Mouse (Mus musculus): ENCODE measurements at regions not wholly inside any gene's neighbourhood (a gene's known extent, or its start where the extent isn't known, plus 50 kb on each side); places are given as distances from the start of the nearest gene placed in this dataset.

GRCm38 (mm10) chr3:39372426-39372950 is 485.7 kb downstream of the Fat4 start:
- DNase-seq (ENCODE audit: low spot score in 2 of 2), result no peak

DNA sequence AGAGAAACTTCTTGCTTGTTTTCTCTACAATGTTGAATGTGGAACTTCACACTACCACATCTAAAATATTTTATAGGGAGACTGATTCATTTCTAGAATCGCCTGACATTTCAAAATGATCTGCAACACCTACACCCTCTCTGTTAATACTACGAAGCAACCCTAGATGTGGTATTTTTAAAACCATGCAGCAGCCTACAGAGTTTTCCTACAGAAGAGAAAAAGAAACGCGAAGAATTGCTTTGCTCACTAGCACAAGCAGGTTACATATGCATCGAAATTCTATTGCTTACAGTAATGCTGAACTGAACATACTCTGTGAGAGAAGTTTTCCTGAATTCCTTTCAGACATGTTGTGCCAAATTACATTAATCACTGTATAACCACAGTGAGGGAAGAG is 488.7 kb downstream of the Fat4 start:
- no peak for DNase-seq (ENCODE audit: low spot score in 2 of 2)

- DNase-seq (ENCODE audit: low spot score in 2 of 2), result no peak
Observed at GRCm38 (mm10) chr3:39388491-39388890, 501.8 kb downstream of the Fat4 start.

- DNase-seq (ENCODE audit: low spot score in 2 of 2), result no peak
Observed at GRCm38 (mm10) chr3:39390442-39390841, 503.7 kb downstream of the Fat4 start.

DNA sequence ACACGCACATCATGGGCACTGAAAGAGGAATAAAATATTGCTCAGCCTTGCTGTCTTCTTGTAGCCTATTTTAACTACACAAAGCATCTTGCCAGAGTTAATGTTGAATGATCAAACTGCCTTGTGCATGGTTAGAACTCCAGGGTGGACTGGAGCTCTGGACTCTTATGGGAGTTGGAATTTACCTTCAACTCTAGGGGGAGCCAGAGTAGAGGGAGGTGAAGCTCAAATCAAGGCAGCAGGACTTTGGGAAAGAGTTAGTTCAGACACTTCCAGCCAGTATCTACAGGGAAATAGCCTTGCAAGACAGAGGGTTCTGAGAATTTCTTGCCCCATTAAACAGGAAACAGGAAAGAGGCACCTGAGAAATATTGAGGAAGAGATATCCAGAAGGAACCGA is 505.3 kb downstream of the Fat4 start:
- no peak for DNase-seq (ENCODE audit: low spot score in 2 of 2)

DNA sequence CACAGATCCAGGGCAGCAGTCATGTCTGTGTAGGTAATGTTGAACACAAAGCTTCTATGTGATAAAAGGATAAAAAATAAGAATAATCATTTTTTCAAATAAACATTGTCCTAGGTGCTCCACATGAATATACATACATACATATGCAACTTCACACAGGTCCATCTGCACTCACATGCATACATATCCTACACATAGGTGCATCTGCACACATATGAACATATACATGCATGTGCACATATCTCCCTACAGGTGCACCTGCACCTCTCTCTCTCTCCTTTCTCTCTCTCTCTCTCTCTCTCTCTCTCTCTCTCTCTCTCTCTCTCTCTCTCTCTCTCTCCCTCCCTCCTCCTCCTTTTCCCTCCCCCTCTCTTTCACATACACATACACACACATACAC is 509.9 kb downstream of the Fat4 start:
- DNase-seq (ENCODE audit: low spot score in 2 of 2), result no peak

DNA sequence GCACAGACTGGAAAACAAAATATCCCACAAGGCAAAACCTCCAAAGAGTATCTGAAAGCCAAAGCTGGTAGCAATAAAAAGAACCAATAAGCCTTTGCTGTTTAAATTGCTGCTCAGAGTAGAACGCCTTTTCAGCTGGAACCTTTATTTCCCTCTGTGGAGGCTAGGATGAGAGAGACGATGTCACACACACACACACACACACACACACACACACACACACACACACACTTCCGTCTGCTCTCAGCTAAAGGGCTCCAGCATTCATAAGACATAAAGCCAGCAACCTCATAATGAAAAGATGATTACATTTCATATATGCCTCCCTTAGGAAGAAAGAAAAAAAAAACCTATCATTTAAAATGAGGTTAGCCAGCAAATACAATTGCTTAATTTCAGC is 510.5 kb downstream of the Fat4 start:
- no peak for DNase-seq (ENCODE audit: low spot score in 2 of 2)

- no peak for DNase-seq (ENCODE audit: low spot score in 2 of 2)
Observed at GRCm38 (mm10) chr3:39397677-39398076, 510.9 kb downstream of the Fat4 start.

- no peak for DNase-seq (ENCODE audit: low spot score in 2 of 2)
Observed at GRCm38 (mm10) chr3:39424778-39425642, 538.3 kb downstream of the Fat4 start.

DNA sequence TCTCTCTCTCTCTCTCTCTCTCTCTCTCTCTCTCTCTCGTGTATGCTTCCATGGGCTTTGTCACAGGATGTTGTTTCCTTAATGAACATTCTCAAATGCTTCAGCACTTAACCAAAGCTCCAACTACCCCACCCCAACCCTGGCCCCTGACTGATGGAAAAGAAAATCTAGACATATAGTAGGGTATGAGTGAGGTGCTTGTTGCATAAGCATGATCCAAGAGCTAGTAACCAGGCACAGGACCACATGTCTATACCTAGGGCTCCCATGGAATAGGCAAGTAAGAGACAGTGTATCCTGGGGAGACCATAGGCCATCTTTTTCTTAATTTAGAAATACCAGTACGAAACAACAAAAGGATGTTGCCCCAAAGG is 538.9 kb downstream of the Fat4 start:
- no peak for DNase-seq (ENCODE audit: low spot score in 2 of 2)

- no peak for DNase-seq (ENCODE audit: low spot score in 2 of 2)
Observed at GRCm38 (mm10) chr3:39443328-39443727, 556.6 kb downstream of the Fat4 start.

DNA sequence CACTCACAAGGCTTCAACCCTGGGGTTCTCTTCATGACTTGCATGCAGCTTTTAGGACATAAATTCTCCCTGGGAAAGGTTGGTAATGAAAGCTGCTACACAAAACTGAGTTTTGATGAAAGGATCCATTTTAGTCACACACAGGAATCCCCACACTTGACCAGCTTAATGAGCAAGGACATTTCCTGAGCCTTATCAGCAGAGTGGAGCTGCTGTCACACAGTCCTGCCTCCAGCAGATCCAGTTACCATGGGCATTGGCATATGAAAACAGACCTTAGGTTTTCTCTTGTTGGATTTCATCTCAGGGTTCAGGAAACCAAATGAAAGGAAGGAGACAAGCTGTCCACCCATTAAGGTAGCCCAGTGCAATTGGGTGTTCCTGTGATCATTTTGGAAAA is 568.9 kb downstream of the Fat4 start:
- no peak for DNase-seq (ENCODE audit: low spot score in 2 of 2)

DNA sequence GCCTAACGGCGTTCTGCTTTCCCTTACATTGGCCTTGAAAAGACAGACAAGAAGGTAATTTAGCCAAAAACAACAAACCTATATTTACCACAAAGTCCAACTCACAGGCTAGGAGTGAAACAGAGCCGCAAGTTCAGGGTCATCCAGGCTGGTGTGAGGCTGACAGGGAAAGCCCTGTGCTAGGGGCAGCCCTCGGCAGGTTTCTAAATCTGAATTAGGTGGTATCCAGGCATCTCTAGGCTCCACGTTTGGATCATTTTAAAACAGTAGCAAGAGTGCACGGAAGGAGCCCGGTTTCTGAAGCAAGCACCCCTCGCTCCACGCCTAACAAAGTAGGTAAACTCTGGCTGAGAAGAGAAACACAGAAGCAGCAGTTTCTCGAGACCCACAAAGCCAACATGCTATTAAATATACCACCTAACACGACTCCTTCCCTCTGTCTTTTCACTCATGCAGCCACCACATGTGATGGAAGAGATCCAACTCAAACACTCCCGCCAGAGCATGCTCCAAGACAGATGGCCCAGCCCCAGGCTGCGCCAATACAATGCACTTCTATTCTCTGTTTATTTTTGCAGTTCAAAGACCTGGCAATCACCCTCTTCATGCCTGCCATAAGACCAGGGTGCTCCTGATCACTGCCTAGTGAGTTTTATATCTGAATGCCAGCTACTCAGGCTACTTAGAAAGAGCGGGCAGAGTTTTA is 573.6 kb downstream of the Fat4 start:
- DNase-seq (ENCODE audit: low spot score in 2 of 2), result no peak

- DNase-seq (ENCODE audit: low spot score in 2 of 2), result no peak
Observed at GRCm38 (mm10) chr3:39461561-39461960, 574.8 kb downstream of the Fat4 start.

DNA sequence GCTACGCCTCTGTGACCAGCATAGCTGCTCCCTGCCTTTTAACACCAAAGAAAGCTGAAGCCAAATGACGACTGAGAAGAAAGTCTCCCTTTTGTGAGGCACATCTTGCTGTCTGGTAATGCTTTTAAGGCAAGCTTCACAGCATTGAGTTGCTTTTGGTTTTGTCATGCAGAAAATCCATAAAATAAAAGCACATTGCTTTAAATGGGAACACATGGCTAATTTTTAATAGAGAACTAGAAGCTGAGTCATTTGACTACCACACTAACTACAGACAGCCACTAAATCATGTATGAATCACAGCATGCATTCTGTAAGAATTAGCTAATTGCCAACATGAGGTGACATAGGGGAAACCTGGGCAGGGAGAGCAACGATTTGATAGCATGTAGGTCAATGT is 579.1 kb downstream of the Fat4 start:
- DNase-seq (ENCODE audit: low spot score in 2 of 2), result no peak

- no peak for DNase-seq (ENCODE audit: low spot score in 2 of 2)
Observed at GRCm38 (mm10) chr3:39489392-39489791, 602.7 kb downstream of the Fat4 start.

DNA sequence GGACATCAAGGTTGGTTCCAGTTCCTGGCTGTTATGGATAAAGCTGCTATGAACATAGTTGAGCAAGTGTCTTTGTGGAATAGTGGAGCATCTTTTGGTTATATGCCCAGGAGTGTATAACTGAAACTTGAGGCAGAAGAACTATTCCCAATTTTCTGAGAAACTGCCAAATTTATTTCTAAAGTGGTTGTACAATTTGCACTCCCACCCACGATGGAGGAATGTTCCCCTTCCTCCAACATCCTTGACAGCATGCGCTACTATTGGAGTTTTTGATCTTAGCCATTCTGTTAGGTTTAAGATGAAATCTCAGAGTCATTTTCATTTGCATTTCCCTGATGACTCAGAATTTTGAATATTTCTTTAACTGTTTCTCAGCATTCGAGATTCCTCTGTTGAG is 607.6 kb downstream of the Fat4 start:
- DNase-seq (ENCODE audit: low spot score in 2 of 2), result no peak

DNA sequence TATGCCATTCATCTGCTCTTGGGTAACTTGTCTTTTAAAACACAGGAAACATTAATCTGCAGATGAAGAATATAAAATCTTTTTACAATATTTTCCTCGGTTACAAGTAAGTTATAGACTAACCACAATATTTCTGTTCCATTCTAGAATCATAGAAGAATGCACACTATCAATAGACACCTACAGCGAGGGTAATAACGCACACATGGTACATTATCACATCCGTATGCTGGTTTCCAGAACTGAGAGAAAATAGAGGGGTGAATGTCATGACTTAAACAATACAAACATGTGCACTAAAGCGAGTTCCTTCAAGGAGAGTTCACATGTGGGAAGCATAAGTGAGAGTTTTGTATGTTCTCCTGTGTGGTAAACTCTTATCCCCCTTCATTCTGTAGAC is 641.3 kb downstream of the Fat4 start:
- no peak for DNase-seq (ENCODE audit: low spot score in 2 of 2)

DNA sequence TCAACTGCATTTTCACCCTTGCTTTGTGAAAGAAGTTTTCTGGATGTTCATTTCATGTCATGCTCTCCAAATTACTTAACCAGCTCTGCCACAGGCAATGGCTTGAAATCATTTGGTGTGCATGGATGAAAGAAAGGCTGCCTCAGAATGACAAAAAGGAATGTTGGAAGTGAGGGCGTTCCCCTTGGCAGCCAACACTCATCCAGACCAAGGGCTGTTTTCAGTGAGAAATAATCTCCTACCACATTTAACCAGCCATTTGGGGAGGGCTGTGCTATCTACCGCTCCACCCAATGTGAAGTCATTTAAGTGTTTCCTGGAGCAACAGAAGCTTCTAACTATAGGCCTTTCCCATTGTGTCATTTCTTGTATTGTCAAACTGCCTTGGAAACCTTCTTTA is 650.8 kb downstream of the Fat4 start:
- DNase-seq (ENCODE audit: low spot score in 2 of 2), result no peak

- DNase-seq (ENCODE audit: low spot score in 2 of 2), result no peak
Observed at GRCm38 (mm10) chr3:39540530-39541118, 653.9 kb downstream of the Fat4 start.

DNA sequence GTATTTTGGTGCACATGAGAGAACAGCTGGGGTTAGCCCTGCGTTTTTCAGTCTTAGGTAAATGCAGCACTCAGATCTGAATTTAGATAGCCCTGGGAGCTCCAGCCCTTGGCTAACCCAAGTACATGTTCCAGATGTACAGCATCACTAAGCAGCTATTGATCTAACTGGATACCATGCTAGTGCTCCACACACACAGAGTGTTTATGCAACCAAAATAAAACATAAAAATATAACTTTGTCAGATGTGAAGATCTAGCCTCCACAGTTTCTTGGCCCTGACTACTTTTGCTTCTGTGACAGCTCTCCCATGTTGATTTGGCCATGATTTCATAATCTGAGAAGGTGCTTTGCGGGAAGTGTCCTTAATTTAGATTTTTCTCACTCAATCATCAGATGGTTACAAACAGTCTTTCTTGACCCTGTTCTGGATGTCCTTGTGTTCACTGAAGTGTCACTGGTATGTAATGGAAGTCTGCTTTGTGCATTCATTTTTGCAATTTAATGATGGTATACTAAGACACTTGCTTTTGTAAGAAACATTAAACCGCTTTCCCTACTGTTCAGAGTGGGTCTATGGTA is 672.8 kb downstream of the Fat4 start:
- no peak for DNase-seq (ENCODE audit: low spot score in 2 of 2)

- no peak for DNase-seq (ENCODE audit: low spot score in 2 of 2)
Observed at GRCm38 (mm10) chr3:39560951-39561350, 674.2 kb downstream of the Fat4 start.
